Mouse (Mus musculus) bone marrow macrophage, adult 2 months (primary cell): ENCODE results near the gene Irak3. TPM values are rescaled to one million over a fixed set of nuclear protein-coding genes. Genes with fewer than 3 reads are reported as not detected.
A peak's percentile ranks its signal among the peaks of the same experiment; 100 is the strongest.
"Not testable (repeated sequence)": the region's sequence is repeated elsewhere in the genome, so short reads cannot be mapped to it uniquely, and the experiment has no call there.

Experiments
- H3K27ac ChIP-seq: 2 replicates; pipeline ENCODE4 v1.5.1; 2012; ENCODE audit warnings: low read depth, low read length; ENCODE audit not compliant: insufficient read depth
- H3K4me1 ChIP-seq: 2 replicates; pipeline ENCODE4 v1.6.1; 2012; ENCODE audit warnings: low read length; ENCODE audit not compliant: control insufficient read depth, insufficient read depth
- H3K4me3 ChIP-seq: 2 replicates; pipeline ENCODE4 v1.5.1; 2012; ENCODE audit warnings: mild to moderate bottlenecking, low read length, moderate library complexity; ENCODE audit not compliant: insufficient read depth
- CTCF ChIP-seq: IDR thresholded peaks from 2 replicates; pipeline ENCODE4 v1.5.1; 2012; ENCODE audit warnings: low read depth, mild to moderate bottlenecking, low read length, moderate library complexity
- POLR2A ChIP-seq: IDR thresholded peaks from 2 replicates; pipeline ENCODE4 v1.6.1; 2012; ENCODE audit warnings: mild to moderate bottlenecking, low read depth, low read length, borderline replicate concordance
- polyA plus RNA-seq: library from polyadenylated mRNA; stranded (reverse); fragments of >200 nt; gene quantifications from 2 replicates; pipeline ENCODE4 v1.2.4, GENCODE M21; 2012; ENCODE audit not compliant: missing spikeins, insufficient read depth, insufficient read length

Irak3 gene
- polyA plus RNA-seq, 1 experiment: 80.3 TPM

- H3K4me3 ChIP-seq: peak within 1 kb of the TSS; percentile 96
- H3K27ac ChIP-seq: peak within 1 kb of the TSS; percentile 53
- peaks cover 8% of the 10 kb centered on the region for H3K4me1 ChIP-seq
- TF ChIP-seq POLR2A (no peak), CTCF (no peak)
Measured at GRCm38 (mm10) chr10:120226871-120227661, 25.1 kb upstream of the Irak3 start, which contains the start of gene Llph. TSS of gene Llph (plus strand) at chr10:120227070.

GRCm38 (mm10) chr10:120220776-120221175 is 18.8 kb upstream of the Irak3 start:
- H3K27ac ChIP-seq: no peak overlapping the region
- TF ChIP-seq CTCF (no peak), POLR2A (no peak)
- H3K4me3 ChIP-seq: no peak overlapping the region
- peaks cover 6% of the 10 kb centered on the region for H3K4me1 ChIP-seq

- Histone ChIP-seq H3K4me3 (peak overlapping the region; percentile 25; the same call in 1 of the 2 replicates), H3K4me1 (peaks cover 6% of the 10 kb centered on the region), H3K27ac (peak overlapping the region; percentile 66)
- no peak for TF ChIP-seq CTCF
- no peak for TF ChIP-seq POLR2A
Measured at GRCm38 (mm10) chr10:120219578-120220359, 17.8 kb upstream of the Irak3 start.

GRCm38 (mm10) chr10:120218996-120219395 is 17.1 kb upstream of the Irak3 start:
- H3K27ac ChIP-seq: no peak overlapping the region
- H3K4me3 ChIP-seq: no peak overlapping the region
- H3K4me1 ChIP-seq: peaks cover 6% of the 10 kb centered on the region
- TF ChIP-seq CTCF (no peak), POLR2A (no peak)

- H3K4me3 ChIP-seq, H3K4me1 ChIP-seq, H3K27ac ChIP-seq: not testable (repeated sequence)
Measured at GRCm38 (mm10) chr10:120217099-120217498, 15.2 kb upstream of the Irak3 start.

GRCm38 (mm10) chr10:120210096-120210495 is 8.2 kb upstream of the Irak3 start:
- H3K4me3 ChIP-seq: peak overlapping the region; percentile 76
- no peak for TF ChIP-seq POLR2A
- TF ChIP-seq CTCF: no peak
- no peak overlapping the region for H3K27ac ChIP-seq
- no peaks in the 10 kb centered on the region; the same call in 1 of the 2 replicates for H3K4me1 ChIP-seq

- TF ChIP-seq CTCF (no peak), POLR2A (no peak)
- H3K4me1 ChIP-seq: peaks cover 3% of the 10 kb centered on the region
- H3K4me3 ChIP-seq: peak overlapping the region; percentile 76
- H3K27ac ChIP-seq: peak overlapping the region; percentile 32
Measured at GRCm38 (mm10) chr10:120209539-120209925, 7.6 kb upstream of the Irak3 start.

GRCm38 (mm10) chr10:120208575-120209538 is 6.9 kb upstream of the Irak3 start:
- TF ChIP-seq CTCF (no peak), POLR2A (0 out of 2 replicates have a peak, but pooled peaks have one; percentile 40)
- Histone ChIP-seq H3K4me3 (peak overlapping the region; percentile 76), H3K27ac (peak overlapping the region; percentile 11), H3K4me1 (peaks cover 3% of the 10 kb centered on the region)

GRCm38 (mm10) chr10:120208015-120208414 is 6.1 kb upstream of the Irak3 start:
- Histone ChIP-seq H3K27ac (no peak overlapping the region), H3K4me3 (no peak overlapping the region), H3K4me1 (peaks cover 3% of the 10 kb centered on the region)
- no peak for TF ChIP-seq CTCF
- TF ChIP-seq POLR2A: no peak
